Mouse (Mus musculus): ENCODE measurements around the gene Cacna1b.

DNA sequence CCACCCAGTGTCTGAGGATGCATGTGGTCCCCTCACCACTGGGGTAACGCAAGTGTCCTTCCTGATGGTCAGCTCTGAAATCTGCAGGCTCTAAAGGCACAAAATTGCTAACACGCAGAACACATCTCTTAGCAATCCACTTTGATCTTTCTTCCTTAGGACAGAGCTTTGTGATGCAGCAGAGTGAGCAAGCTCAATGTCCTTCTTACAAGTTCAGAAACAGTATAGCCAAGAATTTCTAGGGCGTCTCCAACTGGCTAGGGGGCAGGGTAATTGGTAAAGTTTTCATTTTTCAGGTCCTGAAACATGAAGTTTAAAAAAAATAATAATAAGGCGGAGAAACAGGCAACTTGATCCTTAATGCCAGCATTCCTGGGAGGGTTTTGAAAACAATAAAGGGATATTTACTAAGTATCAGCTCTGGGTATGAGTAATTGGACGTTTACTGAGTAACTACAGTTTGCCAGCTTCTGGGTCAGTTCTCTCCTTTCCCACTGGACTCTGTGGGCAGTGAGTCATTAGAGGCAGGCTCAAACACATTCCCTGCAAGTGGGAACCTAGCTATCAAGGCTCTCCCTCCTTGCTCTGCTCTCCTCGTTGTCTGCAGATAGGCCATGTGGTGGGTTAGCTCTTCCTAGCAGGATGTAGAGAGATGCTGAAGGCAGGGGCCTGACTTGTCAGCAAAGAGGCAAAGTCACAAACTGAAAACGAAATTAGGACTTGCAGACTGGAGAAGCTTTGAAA lies 200.2 kb downstream of the Cacna1b start:
- no peak for TF ChIP-seq CTCF (IDR thresholded peaks at IDR 0.05; ENCODE audit: extremely low read depth, insufficient read depth, low read length)
- TF ChIP-seq POLR2A (IDR thresholded peaks at IDR 0.05; ENCODE audit: extremely low read depth, insufficient read depth, low read length) = no peak
